Mouse (Mus musculus): ENCODE data around the gene Zfp28. TPM values are rescaled to one million over a fixed set of nuclear protein-coding genes. Genes with fewer than 3 reads are reported as not detected.

Gene Zfp28
- polyA plus RNA-seq, 1 experiment from 2014 or later: 12.3 TPM

DNA sequence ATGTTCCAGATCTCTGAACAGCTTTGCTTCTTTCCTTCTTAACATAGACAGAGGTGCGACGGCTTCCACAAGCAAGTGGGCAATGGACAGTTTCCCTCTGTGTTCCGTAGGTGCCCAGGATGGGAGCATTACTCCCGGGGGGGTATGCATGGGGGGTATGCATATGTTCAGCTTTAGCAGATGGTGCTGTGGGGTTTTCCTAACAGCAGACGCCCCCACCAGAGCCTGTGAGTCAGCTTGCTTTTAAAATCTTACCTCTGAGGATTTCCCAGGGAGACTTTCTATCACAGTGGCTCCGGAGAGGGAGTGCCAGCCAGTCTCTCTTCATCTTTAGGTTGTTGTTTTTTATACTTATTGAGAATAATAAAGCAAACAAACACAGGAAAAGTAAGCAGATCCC is 36.8 kb downstream of the Zfp28 start:
- no peak overlapping the region for H3K9ac ChIP-seq (ENCODE audit: low read length)
- ATAC-seq (replicated peaks; ENCODE audit: low FRiP score) (no peak), DNase-seq (ENCODE audit: low spot score) (no peak)
- WGBS: 68% methylated on average over 6 of the region's 6 CpGs
- H3K4me1 ChIP-seq (replicated peaks; ENCODE audit: control insufficient read depth, insufficient read depth, low read length): no peaks in the 10 kb centered on the region
- H3K9me3 ChIP-seq (ENCODE audit: control insufficient read depth, low read length): no peaks in the 10 kb centered on the region
- no peaks in the 10 kb centered on the region for H3K36me3 ChIP-seq (ENCODE audit: control insufficient read depth, insufficient read depth, low read length)
- no peak overlapping the region for H3K4me2 ChIP-seq (ENCODE audit: low read depth, low read length, severe bottlenecking)
- H3K4me3 ChIP-seq (ENCODE audit: low read depth, low read length): no peak overlapping the region
- no peaks in the 10 kb centered on the region for H3K27me3 ChIP-seq (ENCODE audit: control insufficient read depth, insufficient read depth, low read length)
- H3K27ac ChIP-seq (ENCODE audit: low read depth, low read length): no peak overlapping the region

DNA sequence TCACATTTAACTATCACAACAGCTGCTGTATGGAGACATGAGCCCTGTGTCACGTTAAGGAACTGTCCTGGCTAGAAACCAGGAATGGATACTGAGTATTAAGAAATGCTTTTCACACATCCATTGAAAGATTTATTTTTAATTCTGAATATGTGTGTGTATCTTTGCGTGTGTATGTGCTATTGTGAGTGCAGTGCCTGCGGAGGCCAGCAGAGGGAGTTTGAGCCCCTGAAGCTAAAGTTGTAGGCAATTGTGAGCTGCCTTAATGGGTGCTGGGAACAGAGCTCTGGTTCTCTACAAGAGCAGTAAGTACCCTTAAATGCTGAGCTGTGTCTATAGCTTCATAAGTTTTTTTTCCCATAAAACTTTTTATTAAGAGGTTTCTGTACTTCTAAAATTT is 46.3 kb downstream of the Zfp28 start:
- H3K4me1 ChIP-seq (replicated peaks; ENCODE audit: control insufficient read depth, insufficient read depth, low read length): no peaks in the 10 kb centered on the region
- H3K4me3 ChIP-seq (ENCODE audit: low read depth, low read length): no peak overlapping the region
- H3K9ac ChIP-seq (ENCODE audit: low read length): no peak overlapping the region
- H3K9me3 ChIP-seq (ENCODE audit: control insufficient read depth, low read length): no peaks in the 10 kb centered on the region; the same call in 1 of the 2 replicates
- H3K27me3 ChIP-seq (ENCODE audit: control insufficient read depth, insufficient read depth, low read length): no peaks in the 10 kb centered on the region
- WGBS: 83% methylated on average over 3 of the region's 3 CpGs
- DNase-seq (ENCODE audit: low spot score): no peak
- H3K36me3 ChIP-seq (ENCODE audit: control insufficient read depth, insufficient read depth, low read length): no peaks in the 10 kb centered on the region
- no peak for ATAC-seq (replicated peaks; ENCODE audit: low FRiP score)
- no peak overlapping the region for H3K27ac ChIP-seq (ENCODE audit: low read depth, low read length)
- H3K4me2 ChIP-seq (ENCODE audit: low read depth, low read length, severe bottlenecking): no peak overlapping the region

DNA sequence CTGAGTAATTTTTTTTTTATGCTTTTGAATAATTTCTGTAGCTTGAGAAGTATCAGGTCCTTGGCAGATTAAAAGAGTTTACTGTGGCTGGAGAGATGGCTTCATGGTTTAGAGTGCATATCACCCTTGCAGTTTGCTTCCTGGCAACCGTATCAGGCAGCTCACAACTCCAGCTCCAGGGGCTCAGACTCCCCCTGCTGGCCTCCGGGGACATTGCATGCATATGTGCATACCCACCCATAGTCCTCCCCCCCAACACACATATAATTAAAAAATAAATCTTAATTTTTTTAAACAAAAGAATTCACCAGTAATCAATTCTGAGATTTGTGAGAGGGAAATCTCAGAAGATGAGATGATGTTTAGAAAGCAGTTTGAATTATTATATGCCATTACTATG is 47.2 kb downstream of the Zfp28 start:
- Histone ChIP-seq H3K4me3 (ENCODE audit: low read depth, low read length) (no peak overlapping the region), H3K4me2 (ENCODE audit: low read depth, low read length, severe bottlenecking) (no peak overlapping the region), H3K36me3 (ENCODE audit: control insufficient read depth, insufficient read depth, low read length) (no peaks in the 10 kb centered on the region), H3K4me1 (replicated peaks; ENCODE audit: control insufficient read depth, insufficient read depth, low read length) (no peaks in the 10 kb centered on the region; the same call in 1 of the 2 replicates), H3K9ac (ENCODE audit: low read length) (no peak overlapping the region), H3K27me3 (ENCODE audit: control insufficient read depth, insufficient read depth, low read length) (no peaks in the 10 kb centered on the region), H3K27ac (ENCODE audit: low read depth, low read length) (no peak overlapping the region), H3K9me3 (ENCODE audit: control insufficient read depth, low read length) (no peaks in the 10 kb centered on the region; the same call in 1 of the 2 replicates)
- ATAC-seq (replicated peaks; ENCODE audit: low FRiP score) (no peak), DNase-seq (ENCODE audit: low spot score) (peak; percentile 68)
- 52% methylated on average over 2 of the region's 2 CpGs for WGBS

DNA sequence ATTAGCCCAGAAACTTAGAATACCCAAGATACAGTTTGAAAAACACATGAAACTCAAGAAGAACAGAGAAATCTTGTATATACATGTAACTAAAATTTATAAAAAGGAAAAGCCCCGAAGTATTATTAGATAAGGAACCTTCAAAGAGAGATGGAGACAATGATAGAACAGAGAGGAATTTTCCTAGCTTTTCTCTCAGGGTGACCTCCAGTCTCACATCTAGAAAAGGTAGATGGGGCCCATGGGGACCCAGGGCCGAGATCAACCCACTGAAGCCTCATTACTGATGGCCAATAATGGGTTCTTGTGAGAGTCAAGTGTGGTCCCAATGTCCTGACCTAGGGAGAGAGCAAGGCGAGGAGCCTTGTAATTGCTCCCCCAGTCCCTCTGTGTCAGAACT is 55.3 kb downstream of the Zfp28 start, which contains the start of gene Olfr1344:
Olfr1344 (plus strand) TSS at position 301 of the 400 bp plus-strand sequence.
- DNase-seq (ENCODE audit: low spot score) (no peak), ATAC-seq (replicated peaks; ENCODE audit: low FRiP score) (no peak)
- Histone ChIP-seq H3K9ac (ENCODE audit: low read length) (no peak within 1 kb of the TSS), H3K4me3 (ENCODE audit: low read depth, low read length) (no peak within 1 kb of the TSS), H3K27ac (ENCODE audit: low read depth, low read length) (no peak within 1 kb of the TSS), H3K9me3 (ENCODE audit: control insufficient read depth, low read length) (no peaks in the 10 kb centered on the region), H3K4me1 (replicated peaks; ENCODE audit: control insufficient read depth, insufficient read depth, low read length) (no peaks in the 10 kb centered on the region; the same call in 1 of the 2 replicates), H3K27me3 (ENCODE audit: control insufficient read depth, insufficient read depth, low read length) (no peaks in the 10 kb centered on the region), H3K4me2 (ENCODE audit: low read depth, low read length, severe bottlenecking) (no peak within 1 kb of the TSS), H3K36me3 (ENCODE audit: control insufficient read depth, insufficient read depth, low read length) (no peaks in the 10 kb centered on the region)
- WGBS: 78% methylated on average over 3 of the region's 3 CpGs

DNA sequence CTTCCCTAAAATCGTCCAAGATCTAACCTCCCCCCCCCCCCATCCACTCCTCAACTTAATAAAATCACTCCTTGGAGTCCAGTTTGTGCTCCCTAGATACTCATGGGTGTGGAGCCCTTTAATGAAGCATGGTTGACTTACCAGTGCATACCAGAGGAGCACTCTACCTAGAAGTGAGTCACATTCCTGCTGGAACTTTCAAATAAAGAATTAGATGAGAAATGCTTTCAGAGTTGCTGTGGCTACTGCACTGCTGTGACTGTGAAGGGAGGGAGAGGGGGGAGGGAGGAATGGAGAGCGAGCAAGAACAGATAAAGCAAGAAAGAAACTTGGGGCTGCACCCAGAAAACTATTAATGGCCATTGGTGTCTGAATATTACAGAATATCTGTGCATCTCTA is 58.1 kb downstream of the Zfp28 start:
- no peaks in the 10 kb centered on the region for H3K4me1 ChIP-seq (replicated peaks; ENCODE audit: control insufficient read depth, insufficient read depth, low read length)
- ATAC-seq (replicated peaks; ENCODE audit: low FRiP score) (no peak), DNase-seq (ENCODE audit: low spot score) (no peak)
- H3K9me3 ChIP-seq (ENCODE audit: control insufficient read depth, low read length): no peaks in the 10 kb centered on the region
- no peak overlapping the region for H3K9ac ChIP-seq (ENCODE audit: low read length)
- H3K27ac ChIP-seq (ENCODE audit: low read depth, low read length): no peak overlapping the region
- H3K4me3 ChIP-seq (ENCODE audit: low read depth, low read length): no peak overlapping the region
- no peaks in the 10 kb centered on the region for H3K27me3 ChIP-seq (ENCODE audit: control insufficient read depth, insufficient read depth, low read length)
- H3K4me2 ChIP-seq (ENCODE audit: low read depth, low read length, severe bottlenecking): no peak overlapping the region
- no peaks in the 10 kb centered on the region for H3K36me3 ChIP-seq (ENCODE audit: control insufficient read depth, insufficient read depth, low read length)
- WGBS: 60% methylated on average over 2 of the region's 2 CpGs

Other genes starting within 250 kb of the Zfp28 start
- 11.2 and 12.3 TPM in 2 replicates for gene Zfp787, start 227.3 kb upstream of the Zfp28 start, polyA plus RNA-seq (2014; fragmentation: Nextera tagmentation; extraction: Ambion mirVana)
- 73.9 and 82.4 TPM in 2 replicates for gene Zfp444, start 211.1 kb upstream of the Zfp28 start, polyA plus RNA-seq (2014; fragmentation: Nextera tagmentation; extraction: Ambion mirVana)
- gene Galp, start 186.2 kb upstream of the Zfp28 start, polyA plus RNA-seq (2014; fragmentation: Nextera tagmentation; extraction: Ambion mirVana): not detected in 2 replicates
- gene Zscan5b, start 161.0 kb upstream of the Zfp28 start, polyA plus RNA-seq (2014; fragmentation: Nextera tagmentation; extraction: Ambion mirVana): not detected in 2 replicates
- gene Epp13, start 130.6 kb upstream of the Zfp28 start, polyA plus RNA-seq (2014; fragmentation: Nextera tagmentation; extraction: Ambion mirVana): not detected in 2 replicates
- gene Zfp667, start 96.7 kb upstream of the Zfp28 start, polyA plus RNA-seq (2014; fragmentation: Nextera tagmentation; extraction: Ambion mirVana): 10.7 and 10.9 TPM in 2 replicates
- 5.9 and 6.6 TPM in 2 replicates for gene Zfp583, start 52.0 kb upstream of the Zfp28 start, polyA plus RNA-seq (2014; fragmentation: Nextera tagmentation; extraction: Ambion mirVana)
- 3.9 and 4.1 TPM in 2 replicates for gene Gm3854, start 39.5 kb upstream of the Zfp28 start, polyA plus RNA-seq (2014; fragmentation: Nextera tagmentation; extraction: Ambion mirVana)
- gene Zfp78, start 20.0 kb upstream of the Zfp28 start, polyA plus RNA-seq (2014; fragmentation: Nextera tagmentation; extraction: Ambion mirVana): 1.9 and 3.1 TPM in 2 replicates
- gene Smim17, start 15.4 kb downstream of the Zfp28 start, polyA plus RNA-seq (2014; fragmentation: Nextera tagmentation; extraction: Ambion mirVana): 0.55 and 0.99 TPM in 2 replicates
- not detected in 2 replicates for gene Gm20715, start 27.0 kb downstream of the Zfp28 start, polyA plus RNA-seq (2014; fragmentation: Nextera tagmentation; extraction: Ambion mirVana)
- not detected in 2 replicates for gene Olfr1344, start 55.4 kb downstream of the Zfp28 start, polyA plus RNA-seq (2014; fragmentation: Nextera tagmentation; extraction: Ambion mirVana)
- gene Olfr1336, start 72.9 kb downstream of the Zfp28 start, polyA plus RNA-seq (2014; fragmentation: Nextera tagmentation; extraction: Ambion mirVana): not detected in 2 replicates
- not detected in 2 replicates for gene Olfr1346, start 83.8 kb downstream of the Zfp28 start, polyA plus RNA-seq (2014; fragmentation: Nextera tagmentation; extraction: Ambion mirVana)
- not detected in 2 replicates for gene Olfr5, start 103.6 kb downstream of the Zfp28 start, polyA plus RNA-seq (2014; fragmentation: Nextera tagmentation; extraction: Ambion mirVana)
- gene Olfr1347, start 116.5 kb downstream of the Zfp28 start, polyA plus RNA-seq (2014; fragmentation: Nextera tagmentation; extraction: Ambion mirVana): not detected in 2 replicates
- not detected in 2 replicates for gene Olfr1348, start 125.5 kb downstream of the Zfp28 start, polyA plus RNA-seq (2014; fragmentation: Nextera tagmentation; extraction: Ambion mirVana)
- gene Olfr1349, start 139.7 kb downstream of the Zfp28 start, polyA plus RNA-seq (2014; fragmentation: Nextera tagmentation; extraction: Ambion mirVana): not detected in 2 replicates
- not detected in 2 replicates for gene Olfr1350, start 181.5 kb downstream of the Zfp28 start, polyA plus RNA-seq (2014; fragmentation: Nextera tagmentation; extraction: Ambion mirVana)

Measured in forebrain, embryonic 11.5 days (tissue).